Mouse (Mus musculus) adrenal gland, postnatal 36 days (tissue): ENCODE results near the gene Elmo1. TPM values are rescaled to one million over a fixed set of nuclear protein-coding genes. Genes with fewer than 3 reads are reported as not detected.
A peak's percentile ranks its signal among the peaks of the same experiment; 100 is the strongest.

Experiments used
- DNase-seq, 2 experiments: peaks; one replicate each; pipeline ENCODE4 v3.0.0; 2021; ENCODE audit warnings: mixed read lengths in 1 of 2
- total RNA-seq, 2 experiments: library from RNA; stranded (reverse); gene quantifications; 2 replicates each; pipeline ENCODE4 v1.2.3; 2021

Gene Elmo1
- total RNA-seq, 2 experiments from 2014 or later, result 13.0 to 16.5 TPM

DNA sequence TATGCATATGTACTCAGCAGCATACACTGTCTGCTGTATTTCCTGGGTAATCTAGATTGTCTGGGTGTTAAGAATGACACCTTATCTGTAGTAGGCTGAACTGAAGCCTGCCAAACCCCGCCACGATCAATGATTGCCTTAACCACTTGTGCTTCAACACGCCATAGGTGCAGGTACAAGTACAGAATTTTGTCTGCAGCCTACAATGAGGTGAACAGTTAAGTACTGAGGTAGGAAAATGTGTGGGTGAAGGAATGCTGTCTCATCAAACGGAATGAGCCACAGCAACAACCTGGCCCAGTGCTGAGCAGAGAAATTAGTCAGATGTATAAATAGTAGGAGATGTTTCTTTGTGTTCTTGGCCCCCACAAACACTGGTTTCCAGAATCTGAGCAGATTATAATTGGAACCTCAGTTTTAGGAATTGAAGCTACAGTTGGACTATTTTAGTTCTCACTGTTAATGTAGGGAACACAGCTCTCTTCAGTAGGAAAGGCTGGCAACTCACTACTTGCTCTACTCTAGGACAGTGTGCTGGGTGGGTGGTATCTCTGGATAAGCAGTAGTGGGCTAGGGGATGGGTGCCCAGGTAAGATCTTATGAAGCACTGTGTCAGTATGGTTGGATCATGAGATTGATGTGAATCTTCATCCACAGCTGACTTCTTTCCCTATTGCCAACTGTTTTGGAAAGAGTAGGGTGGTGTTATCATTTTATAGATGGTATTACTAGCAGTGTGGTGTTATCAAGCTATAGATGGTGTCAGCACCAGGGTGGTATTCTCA is 4.7 kb downstream of the Elmo1 start:
- DNase-seq, result no peak

DNA sequence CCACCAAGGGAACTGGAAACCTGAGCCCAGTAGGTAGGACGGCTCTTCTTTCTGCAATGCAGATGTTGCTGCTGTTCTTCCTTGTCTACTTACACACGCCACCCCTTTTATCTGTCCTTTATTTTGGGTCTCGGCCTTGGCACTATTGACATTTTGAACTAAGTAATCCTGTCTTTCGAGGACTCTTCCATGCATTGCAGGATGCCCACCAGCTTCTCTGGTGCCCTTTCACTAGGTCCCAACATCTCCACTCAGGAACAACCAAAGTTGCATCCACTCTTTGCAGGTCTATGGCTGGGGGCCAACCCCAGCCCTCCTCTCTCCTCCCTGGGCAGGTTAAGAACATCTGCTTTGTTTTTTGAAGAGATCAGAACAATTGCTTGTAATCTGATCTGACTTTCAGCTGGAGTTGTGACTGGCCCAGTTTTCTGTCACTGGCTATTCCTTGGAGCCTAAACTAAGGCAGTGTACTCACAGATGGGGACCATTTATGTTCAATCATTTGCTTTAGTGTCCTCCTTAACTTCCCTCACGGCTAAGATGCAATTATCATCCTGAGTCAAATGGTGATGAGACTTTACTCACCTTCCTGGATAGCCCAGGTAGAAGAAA is 6.7 kb downstream of the Elmo1 start:
- DNase-seq, result no peak

DNA sequence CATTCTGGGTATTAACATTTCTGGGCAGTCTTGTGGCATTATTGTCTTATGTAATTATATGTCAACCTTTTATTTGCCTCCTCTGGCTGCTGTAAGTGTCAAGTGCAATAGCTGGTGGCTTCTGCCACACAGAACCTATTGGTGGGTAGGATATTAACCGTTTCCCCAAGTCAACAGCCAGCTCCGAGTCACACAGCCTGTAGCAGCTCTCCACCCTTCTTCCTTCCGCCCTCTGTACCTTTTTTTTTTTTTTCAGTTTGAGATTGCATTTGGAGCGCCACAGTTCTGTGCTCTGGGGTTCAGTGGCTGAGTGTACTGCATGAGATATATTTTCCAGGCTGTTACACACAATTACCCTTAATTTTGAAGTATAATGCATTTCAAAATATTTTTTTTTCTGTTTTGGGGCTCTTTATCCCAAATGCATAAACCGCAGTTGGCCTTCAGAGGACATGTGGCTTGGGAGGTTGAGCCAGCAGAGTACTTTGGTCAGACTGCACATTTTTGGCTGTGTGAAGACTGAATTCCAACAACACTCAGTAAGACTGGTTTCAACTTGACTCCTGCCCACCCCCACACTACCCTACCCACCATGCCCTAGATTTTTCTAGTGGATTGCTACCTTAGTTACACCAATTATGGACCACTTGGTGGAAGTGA is 7.7 kb downstream of the Elmo1 start:
- DNase-seq, result no peak

DNA sequence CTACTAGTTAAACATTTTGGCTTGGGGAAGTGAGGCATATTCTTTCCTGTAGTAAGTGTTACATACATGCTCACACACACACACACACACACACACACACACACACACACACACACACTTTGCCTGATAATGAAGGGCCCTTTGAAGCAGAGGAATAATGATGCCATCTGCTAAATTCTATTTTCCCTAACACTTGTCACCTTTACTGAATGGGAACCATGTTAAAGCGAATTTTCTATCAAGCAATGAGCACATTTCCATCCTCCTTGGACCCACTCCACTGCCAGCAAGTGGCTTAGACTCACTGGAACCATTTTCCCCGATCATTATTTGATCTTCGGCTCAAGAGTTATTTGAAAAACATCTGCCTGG is 8.2 kb downstream of the Elmo1 start:
- DNase-seq, result no peak

DNA sequence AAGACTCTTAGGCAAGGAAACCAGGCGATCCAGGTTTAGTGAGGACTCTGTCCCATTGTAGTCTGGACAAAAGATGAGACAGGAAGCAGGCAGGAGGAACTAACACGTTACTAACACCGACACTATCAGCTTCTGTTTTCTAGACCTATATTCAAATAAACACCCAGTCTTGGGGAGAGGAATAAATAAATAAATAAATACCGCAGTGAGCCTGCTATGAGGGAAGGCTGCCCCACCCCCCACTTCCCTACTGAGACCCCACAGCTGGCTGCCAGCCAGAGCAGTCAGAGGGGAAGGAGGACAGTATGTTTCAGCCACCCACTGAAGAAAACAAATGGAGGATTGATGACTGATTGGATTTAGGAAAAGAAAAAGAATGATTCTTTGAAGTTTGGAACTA is 9.2 kb downstream of the Elmo1 start:
- DNase-seq, result no peak

DNA sequence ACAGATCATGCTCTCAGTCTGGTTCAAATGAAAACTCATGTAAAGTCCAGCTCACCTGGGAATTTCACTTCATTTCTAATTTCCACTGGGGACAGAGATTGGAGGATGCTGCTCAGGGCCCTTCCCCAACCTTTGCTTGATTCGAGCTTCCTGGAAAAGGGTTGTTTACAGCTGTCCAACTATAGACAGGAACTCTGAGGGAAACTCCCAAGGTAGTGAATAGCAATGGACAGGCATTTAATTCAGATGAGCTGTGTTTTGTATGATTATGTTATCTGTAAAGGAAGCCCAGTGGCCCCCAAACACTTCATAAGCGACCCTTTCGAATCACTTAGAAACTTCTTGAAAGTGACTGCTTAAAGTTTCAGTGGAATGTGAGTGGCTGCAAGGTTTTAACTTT is 10.0 kb downstream of the Elmo1 start:
- no peak for DNase-seq

DNA sequence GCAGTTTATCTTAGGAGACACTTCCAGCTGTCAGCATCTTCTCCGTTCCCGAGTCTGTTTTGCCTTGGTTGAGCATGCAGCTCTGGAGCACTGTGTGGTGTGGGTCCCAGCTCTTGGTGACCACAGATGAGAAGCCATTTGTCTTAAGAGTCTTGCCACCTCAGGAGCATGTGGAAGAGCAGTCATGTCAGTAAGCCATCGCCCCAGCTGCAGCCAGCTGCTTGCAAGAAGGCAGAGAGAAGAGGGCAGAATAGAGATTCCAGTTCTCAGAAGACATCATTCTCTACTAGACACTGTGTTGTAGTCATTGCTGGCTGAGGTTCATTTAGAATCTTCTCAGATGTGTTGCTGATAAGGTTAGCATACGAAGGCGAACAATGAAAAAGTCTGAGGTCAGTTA is 11.3 kb downstream of the Elmo1 start:
- no peak for DNase-seq

DNA sequence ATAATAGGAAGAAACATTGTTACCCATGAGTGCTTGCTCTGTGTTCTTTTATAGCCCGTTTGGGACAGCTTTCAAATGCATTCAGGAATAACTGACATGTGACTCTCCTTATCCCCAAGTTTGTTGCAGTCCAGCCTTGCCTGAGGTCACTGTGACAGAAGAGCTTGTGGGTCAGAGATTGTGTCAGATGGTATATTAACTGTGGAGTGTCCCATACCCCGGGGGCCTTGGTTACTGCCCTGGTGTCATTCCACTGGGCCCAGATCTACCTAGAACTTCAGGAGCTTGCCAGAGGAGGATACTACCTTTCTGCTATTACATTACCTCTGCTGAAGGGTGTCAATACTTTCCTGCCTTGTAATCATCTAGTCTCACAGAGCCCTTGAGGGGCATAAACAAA is 14.4 kb downstream of the Elmo1 start:
- no peak for DNase-seq

DNA sequence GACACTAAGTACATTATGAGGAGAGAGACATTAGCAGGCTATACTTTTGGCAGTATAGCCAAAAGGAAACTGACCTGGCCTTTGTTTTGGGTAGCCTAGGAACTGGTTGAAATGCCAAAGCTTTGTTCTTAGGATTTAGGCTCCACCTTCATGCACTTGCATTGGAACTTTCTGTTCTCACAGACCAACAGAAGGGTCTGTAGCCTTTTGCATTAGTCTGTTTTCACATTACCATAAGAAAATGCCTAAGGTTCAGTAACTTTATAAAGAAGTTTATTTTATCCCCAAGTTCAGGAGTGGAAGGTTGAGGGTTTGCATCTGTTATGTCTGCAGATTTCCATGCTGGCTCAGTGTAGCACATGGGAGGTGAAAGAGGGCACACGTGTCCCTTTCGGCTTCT is 15.6 kb downstream of the Elmo1 start:
- no peak for DNase-seq

DNA sequence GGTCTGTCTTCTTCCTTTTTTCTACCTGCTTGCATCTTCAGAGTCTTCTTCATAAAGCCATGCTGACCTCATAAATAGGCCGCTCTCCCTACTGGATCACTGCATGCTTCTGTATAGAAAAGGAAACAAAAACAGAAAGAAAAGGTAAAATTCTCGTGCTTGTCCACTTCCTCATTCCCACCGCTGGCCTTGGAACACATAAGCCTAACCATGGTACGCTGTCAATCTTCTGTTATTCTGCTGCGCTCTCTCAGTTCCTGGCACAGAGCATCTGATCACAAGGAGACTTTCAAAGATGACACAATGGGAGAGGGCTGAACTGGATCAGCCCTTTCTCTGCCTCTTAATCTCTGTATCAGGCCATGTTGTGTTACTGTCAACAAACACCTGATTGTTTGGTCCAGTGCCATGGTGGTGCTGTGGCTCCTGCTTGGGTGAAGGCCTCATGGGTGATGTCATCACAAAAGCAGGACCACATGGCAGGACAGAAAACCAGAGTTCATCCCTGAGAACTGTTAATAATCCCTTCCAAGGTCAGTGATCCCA is 17.6 kb downstream of the Elmo1 start:
- no peak for DNase-seq

DNA sequence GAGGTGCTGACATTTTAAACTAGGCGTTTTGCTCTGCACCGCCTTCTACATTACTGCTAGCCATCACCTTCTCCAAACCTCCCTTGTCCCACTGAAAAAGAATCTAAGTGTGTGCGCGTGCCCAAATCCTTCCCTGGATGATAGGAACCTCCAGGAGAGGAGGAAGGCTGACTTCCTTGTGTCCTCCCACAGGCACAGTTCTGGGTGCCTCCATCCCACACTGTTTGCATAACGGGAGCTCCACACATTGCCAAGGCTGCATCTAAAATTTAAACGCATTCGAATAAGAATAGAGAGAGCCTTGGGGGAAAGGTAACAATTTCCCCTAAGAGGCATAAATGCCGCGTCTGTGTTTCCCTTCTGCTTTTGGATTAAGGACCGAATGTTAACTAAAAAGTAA is 18.6 kb downstream of the Elmo1 start:
- DNase-seq, result no peak

DNA sequence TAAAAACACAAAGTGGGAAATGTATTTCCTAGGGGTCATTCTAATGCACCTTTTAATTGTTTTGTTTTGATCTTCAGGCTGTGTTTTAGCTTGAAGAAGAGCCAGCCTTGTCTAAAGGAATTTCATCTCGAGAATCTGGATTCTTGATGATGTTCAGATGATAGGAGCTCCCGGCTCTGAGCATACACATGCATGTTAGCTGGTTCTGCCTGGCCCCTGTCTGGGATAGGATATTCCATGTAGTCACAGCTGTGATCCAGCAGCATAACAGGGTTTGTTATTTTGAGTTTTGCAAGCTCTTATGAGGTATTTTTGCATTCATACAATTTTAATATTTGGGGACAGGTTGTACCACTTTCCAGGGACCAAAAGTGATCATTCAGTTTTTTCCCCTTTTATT is 19.1 kb downstream of the Elmo1 start:
- DNase-seq, result no peak

DNA sequence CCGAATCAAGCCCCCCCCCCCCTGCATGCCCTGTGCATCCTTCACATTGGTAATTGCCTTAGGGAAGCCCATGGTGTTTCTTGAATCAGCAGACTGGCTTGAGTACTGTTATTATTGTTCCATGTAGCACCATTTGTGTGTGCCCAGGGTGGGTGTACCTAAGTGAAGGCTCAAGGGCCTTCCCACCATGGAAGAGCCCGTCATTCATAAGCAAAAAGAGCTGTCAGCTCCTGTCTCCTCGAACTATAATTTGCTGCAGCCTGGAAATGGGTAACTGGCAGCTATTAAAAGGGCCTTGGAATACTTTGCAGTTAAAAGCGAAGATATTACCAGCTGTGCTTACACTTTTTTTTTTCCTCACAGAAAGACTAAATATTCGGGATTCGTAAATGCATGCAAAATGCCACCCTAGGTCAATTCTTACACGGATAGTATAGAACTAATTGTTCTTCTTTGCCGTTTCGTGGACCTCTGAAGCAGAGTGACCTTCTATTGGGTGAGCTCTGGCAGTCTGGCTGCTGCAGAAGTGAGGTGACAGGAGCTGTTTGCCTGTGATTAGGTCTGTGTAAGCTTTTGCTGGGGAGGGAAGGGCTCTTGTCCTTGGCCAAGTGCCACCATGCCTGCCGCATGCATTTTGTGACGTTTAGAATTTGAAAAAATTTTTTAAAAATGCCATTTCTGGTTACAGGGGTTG is 19.7 kb downstream of the Elmo1 start:
- peak in 1 of 2 experiments; percentile 16 for DNase-seq

DNA sequence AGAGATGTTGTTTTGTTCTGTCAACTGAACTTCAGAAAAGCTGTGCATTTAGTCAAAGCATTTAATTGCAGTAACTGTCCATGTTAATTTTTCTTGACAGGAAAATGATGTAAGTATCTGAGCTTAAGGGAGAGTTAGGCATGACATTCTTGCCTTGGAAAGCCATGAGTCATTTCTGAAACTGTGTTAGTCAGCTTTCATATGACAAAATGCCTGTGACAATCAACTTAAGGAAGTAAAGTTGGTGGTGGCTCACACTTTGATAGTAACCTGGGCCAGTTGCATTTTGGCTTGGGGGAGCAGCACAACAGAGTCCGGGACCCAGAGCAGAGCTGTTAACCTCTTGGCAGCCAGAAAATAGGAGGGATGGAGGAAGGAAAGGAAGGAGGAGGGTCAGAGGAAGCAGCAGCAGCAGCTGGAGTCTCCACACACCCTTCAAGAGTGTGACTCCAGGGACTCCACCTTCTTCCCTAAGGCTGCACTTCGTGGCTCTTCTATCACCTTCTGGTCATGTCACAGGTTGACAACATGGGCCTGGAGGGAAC is 20.9 kb downstream of the Elmo1 start:
- no peak for DNase-seq

DNA sequence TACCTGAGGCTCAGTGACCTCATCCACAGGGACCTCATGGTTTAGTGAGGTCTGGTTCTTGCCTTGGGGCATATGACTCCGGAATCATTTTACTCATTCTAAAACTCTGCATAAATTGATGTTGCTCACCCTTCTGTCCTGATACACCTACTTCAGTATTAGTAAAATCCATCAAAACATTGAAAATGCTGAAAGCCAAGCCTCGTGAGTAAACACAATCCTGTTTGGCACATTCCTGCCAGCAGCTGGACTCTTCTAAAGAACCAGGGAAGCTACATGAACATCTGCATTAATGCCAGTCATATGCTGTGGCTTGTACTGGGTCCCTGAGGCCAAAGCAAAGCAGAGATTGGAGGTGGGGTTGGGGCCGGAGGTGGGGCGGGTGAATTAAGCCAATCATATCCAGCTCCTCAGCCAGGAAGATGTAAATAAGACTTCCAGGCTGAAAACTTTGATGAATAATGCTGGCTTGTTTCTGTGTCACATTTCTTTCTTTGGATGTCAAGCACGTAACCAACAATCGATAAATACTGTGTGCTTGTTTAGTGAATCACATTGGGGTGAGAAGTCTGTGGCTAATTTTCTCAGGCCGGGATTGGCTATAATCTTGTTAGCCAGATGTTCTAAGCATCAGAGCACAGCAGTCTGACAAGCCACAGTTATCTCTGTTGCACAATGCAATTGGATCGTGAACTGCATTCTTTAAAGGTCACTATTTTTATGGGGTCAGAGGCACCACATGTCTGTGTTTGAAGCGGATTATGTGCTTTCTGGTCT is 24.9 kb downstream of the Elmo1 start:
- DNase-seq, result peak; percentile 12 to 22

DNA sequence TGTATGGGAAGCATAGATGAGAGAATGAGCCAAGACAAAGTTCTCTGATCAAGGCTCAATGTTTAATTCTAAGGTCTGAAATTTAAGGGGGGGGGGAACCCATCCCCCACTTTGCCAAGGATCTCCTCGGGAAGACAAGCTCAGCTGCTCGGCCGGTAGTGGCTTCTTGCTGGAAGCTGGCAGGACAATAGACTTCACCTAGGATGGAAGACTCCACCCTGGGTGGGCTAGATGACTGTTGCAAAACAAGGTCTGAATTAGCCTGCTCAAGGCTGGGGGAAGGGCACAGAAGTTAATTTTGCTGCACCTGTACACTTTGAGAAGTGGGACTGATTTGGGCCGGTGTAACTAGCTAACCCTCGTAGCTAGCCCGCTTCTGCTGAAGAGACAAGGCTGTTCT is 25.6 kb downstream of the Elmo1 start:
- DNase-seq, result no peak

DNA sequence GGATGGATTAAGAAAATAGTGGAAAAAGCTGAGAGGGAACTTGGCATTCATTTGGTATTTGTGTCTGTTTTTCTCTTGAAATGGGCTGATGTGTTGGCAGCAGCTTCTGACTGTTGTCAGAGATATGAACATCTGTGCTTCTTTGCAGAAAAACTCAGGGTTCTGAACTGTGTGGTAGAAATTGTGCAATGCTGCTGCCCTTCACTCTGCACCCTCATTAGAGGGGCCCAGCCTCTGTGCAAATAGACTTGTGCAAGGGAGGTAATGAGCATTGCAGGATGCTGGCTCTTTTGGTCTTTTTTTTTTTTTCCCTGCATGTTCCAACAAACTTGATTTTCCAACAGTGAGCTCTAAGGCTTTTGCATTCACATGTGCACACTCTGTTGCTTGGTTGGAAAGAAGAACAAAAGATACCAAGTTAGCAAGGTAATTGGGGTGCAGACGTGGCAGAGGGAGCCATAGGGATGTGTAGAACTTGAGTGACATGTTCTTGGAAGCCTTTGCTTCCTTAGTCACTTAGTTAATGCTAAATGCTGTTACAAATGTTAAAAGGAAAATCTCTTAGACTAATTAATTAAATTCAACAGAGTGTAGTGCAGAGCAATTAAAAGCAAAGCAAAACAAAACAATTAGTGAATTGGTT is 26.6 kb downstream of the Elmo1 start:
- peak in 1 of 2 experiments; percentile 24 for DNase-seq

DNA sequence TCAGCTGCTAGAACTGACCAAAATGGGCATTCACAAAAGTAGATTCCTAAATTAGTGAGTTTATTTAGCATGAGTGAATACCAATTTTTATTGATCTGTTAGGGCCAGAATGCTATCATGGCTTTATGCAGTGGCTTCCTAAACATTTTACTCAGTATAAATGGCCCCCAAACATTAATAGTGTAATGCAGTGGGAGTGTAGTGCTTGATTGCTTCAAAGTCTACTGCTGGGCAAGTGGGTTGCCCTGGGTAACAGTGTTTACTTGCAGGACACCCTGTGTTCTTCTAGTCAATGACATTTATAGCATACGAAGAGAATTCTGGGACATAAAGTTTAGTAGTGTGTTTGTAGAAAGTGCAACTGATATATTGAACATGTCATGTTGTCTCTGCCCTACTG is 27.3 kb downstream of the Elmo1 start:
- DNase-seq, result no peak

DNA sequence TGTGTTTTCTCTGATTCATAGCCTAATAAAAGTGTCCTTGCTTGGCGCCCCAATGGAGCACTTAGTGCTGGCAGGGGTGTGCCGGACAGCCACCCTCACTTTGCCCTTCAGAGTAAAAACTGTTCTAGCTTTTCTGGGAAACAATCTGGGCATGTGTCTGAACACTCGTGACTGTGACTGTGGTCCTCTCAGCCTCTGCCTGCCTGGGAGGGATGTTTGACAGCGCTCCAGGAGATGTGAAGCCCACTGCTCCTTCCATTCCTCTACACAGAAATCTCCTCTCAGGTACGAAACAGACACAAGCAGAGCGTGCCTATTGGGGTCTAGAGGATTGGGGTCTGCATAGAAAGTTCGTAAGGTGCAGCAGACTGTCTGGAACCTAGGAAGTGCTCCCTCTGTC is 28.5 kb downstream of the Elmo1 start:
- peak in 1 of 2 experiments; percentile 19 for DNase-seq

DNA sequence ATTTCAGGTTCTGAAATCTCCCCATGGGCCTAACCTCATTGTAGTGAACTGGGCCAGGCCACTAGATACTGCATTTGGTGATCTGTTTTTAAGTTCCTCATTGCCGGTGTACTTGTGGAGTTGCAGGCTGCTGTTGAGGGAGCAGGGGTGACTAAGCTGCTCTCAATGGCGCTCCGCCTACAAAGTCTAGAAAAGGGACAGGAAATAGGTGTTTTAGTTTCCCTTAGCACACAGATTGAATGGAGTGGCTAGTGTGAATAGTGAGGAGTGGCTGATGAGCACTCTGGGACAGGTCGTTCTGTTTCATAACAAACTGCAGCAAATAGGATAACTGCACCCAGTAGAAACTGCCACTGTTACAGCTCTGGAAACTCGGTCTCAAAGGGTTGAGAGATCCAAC is 30.3 kb downstream of the Elmo1 start:
- DNase-seq, result no peak
